Mouse (Mus musculus): ENCODE data around the gene Acsl4.

Acsl4 gene

GRCm38 (mm10) chrX:142379894-142380293 lies 10.4 kb downstream of the Acsl4 start:
- no peaks in the 10 kb centered on the region for H3K27me3 ChIP-seq (ENCODE audit: control insufficient read depth, insufficient read depth, low read length, poor library complexity, severe bottlenecking)
- peak; percentile 22 for DNase-seq (ENCODE audit: low read depth, low spot score)

GRCm38 (mm10) chrX:142378048-142378447 lies 12.3 kb downstream of the Acsl4 start:
- DNase-seq (ENCODE audit: low read depth, low spot score), result peak; percentile 12
- Histone ChIP-seq H3K36me3 (ENCODE audit: control insufficient read depth, insufficient read depth, low read length, poor library complexity, severe bottlenecking) (no peaks in the 10 kb centered on the region), H3K27me3 (ENCODE audit: control insufficient read depth, insufficient read depth, low read length, poor library complexity, severe bottlenecking) (no peaks in the 10 kb centered on the region)

More at GRCm38 (mm10) chrX:142379894-142380293, 10.4 kb downstream of the Acsl4 start:
- no peaks in the 10 kb centered on the region for H3K36me3 ChIP-seq (ENCODE audit: control insufficient read depth, insufficient read depth, low read length, poor library complexity, severe bottlenecking)

- Histone ChIP-seq H3K36me3 (ENCODE audit: control insufficient read depth, insufficient read depth, low read length, poor library complexity, severe bottlenecking) (no peaks in the 10 kb centered on the region), H3K27me3 (ENCODE audit: control insufficient read depth, insufficient read depth, low read length, poor library complexity, severe bottlenecking) (no peaks in the 10 kb centered on the region)
- no peak for DNase-seq (ENCODE audit: low read depth, low spot score)
Measured at GRCm38 (mm10) chrX:142377358-142377757, 13.0 kb downstream of the Acsl4 start.

GRCm38 (mm10) chrX:142376747-142377146 lies 13.6 kb downstream of the Acsl4 start:
- no peak for DNase-seq (ENCODE audit: low read depth, low spot score)
- no peaks in the 10 kb centered on the region for H3K36me3 ChIP-seq (ENCODE audit: control insufficient read depth, insufficient read depth, low read length, poor library complexity, severe bottlenecking)
- H3K27me3 ChIP-seq (ENCODE audit: control insufficient read depth, insufficient read depth, low read length, poor library complexity, severe bottlenecking), result no peaks in the 10 kb centered on the region

GRCm38 (mm10) chrX:142375519-142375918 lies 14.8 kb downstream of the Acsl4 start:
- Histone ChIP-seq H3K36me3 (ENCODE audit: control insufficient read depth, insufficient read depth, low read length, poor library complexity, severe bottlenecking) (no peaks in the 10 kb centered on the region), H3K27me3 (ENCODE audit: control insufficient read depth, insufficient read depth, low read length, poor library complexity, severe bottlenecking) (no peaks in the 10 kb centered on the region)
- no peak for DNase-seq (ENCODE audit: low read depth, low spot score)

- no peaks in the 10 kb centered on the region for H3K27me3 ChIP-seq (ENCODE audit: control insufficient read depth, insufficient read depth, low read length, poor library complexity, severe bottlenecking)
- DNase-seq (ENCODE audit: low read depth, low spot score), result peak; percentile 73
- no peaks in the 10 kb centered on the region for H3K36me3 ChIP-seq (ENCODE audit: control insufficient read depth, insufficient read depth, low read length, poor library complexity, severe bottlenecking)
Measured at GRCm38 (mm10) chrX:142372393-142372792, 17.9 kb downstream of the Acsl4 start.

GRCm38 (mm10) chrX:142369935-142370334 lies 20.4 kb downstream of the Acsl4 start:
- DNase-seq (ENCODE audit: low read depth, low spot score), result peak; percentile 38
- H3K27me3 ChIP-seq (ENCODE audit: control insufficient read depth, insufficient read depth, low read length, poor library complexity, severe bottlenecking), result no peaks in the 10 kb centered on the region
- H3K36me3 ChIP-seq (ENCODE audit: control insufficient read depth, insufficient read depth, low read length, poor library complexity, severe bottlenecking), result no peaks in the 10 kb centered on the region

- no peaks in the 10 kb centered on the region for H3K27me3 ChIP-seq (ENCODE audit: control insufficient read depth, insufficient read depth, low read length, poor library complexity, severe bottlenecking)
- DNase-seq (ENCODE audit: low read depth, low spot score), result no peak
- no peaks in the 10 kb centered on the region for H3K36me3 ChIP-seq (ENCODE audit: control insufficient read depth, insufficient read depth, low read length, poor library complexity, severe bottlenecking)
Measured at GRCm38 (mm10) chrX:142363882-142364281, 26.5 kb downstream of the Acsl4 start.

GRCm38 (mm10) chrX:142359031-142359430 lies 31.3 kb downstream of the Acsl4 start:
- DNase-seq (ENCODE audit: low read depth, low spot score), result no peak
- no peaks in the 10 kb centered on the region for H3K27me3 ChIP-seq (ENCODE audit: control insufficient read depth, insufficient read depth, low read length, poor library complexity, severe bottlenecking)
- no peaks in the 10 kb centered on the region for H3K36me3 ChIP-seq (ENCODE audit: control insufficient read depth, insufficient read depth, low read length, poor library complexity, severe bottlenecking)

- no peak for DNase-seq (ENCODE audit: low read depth, low spot score)
- no peaks in the 10 kb centered on the region for H3K36me3 ChIP-seq (ENCODE audit: control insufficient read depth, insufficient read depth, low read length, poor library complexity, severe bottlenecking)
- no peaks in the 10 kb centered on the region for H3K27me3 ChIP-seq (ENCODE audit: control insufficient read depth, insufficient read depth, low read length, poor library complexity, severe bottlenecking)
Measured at GRCm38 (mm10) chrX:142358427-142358826, 31.9 kb downstream of the Acsl4 start.

GRCm38 (mm10) chrX:142336207-142336606 lies 54.1 kb downstream of the Acsl4 start:
- DNase-seq (ENCODE audit: low read depth, low spot score), result no peak
- no peaks in the 10 kb centered on the region for H3K27me3 ChIP-seq (ENCODE audit: control insufficient read depth, insufficient read depth, low read length, poor library complexity, severe bottlenecking)
- H3K36me3 ChIP-seq (ENCODE audit: control insufficient read depth, insufficient read depth, low read length, poor library complexity, severe bottlenecking), result no peaks in the 10 kb centered on the region

GRCm38 (mm10) chrX:142335502-142335901 lies 54.8 kb downstream of the Acsl4 start:
- H3K36me3 ChIP-seq (ENCODE audit: control insufficient read depth, insufficient read depth, low read length, poor library complexity, severe bottlenecking), result no peaks in the 10 kb centered on the region
- DNase-seq (ENCODE audit: low read depth, low spot score), result no peak
- H3K27me3 ChIP-seq (ENCODE audit: control insufficient read depth, insufficient read depth, low read length, poor library complexity, severe bottlenecking), result no peaks in the 10 kb centered on the region

GRCm38 (mm10) chrX:142325760-142326159 lies 64.6 kb downstream of the Acsl4 start:
- DNase-seq (ENCODE audit: low read depth, low spot score), result peak; percentile 8
- Histone ChIP-seq H3K27me3 (ENCODE audit: control insufficient read depth, insufficient read depth, low read length, poor library complexity, severe bottlenecking) (no peaks in the 10 kb centered on the region), H3K36me3 (ENCODE audit: control insufficient read depth, insufficient read depth, low read length, poor library complexity, severe bottlenecking) (no peaks in the 10 kb centered on the region; the same call in 1 of the 2 replicates)

- Histone ChIP-seq H3K36me3 (ENCODE audit: control insufficient read depth, insufficient read depth, low read length, poor library complexity, severe bottlenecking) (no peaks in the 10 kb centered on the region), H3K27me3 (ENCODE audit: control insufficient read depth, insufficient read depth, low read length, poor library complexity, severe bottlenecking) (no peaks in the 10 kb centered on the region)
- DNase-seq (ENCODE audit: low read depth, low spot score), result no peak
Measured at GRCm38 (mm10) chrX:142316106-142316505, 74.2 kb downstream of the Acsl4 start.

- H3K36me3 ChIP-seq (ENCODE audit: control insufficient read depth, insufficient read depth, low read length, poor library complexity, severe bottlenecking), result no peaks in the 10 kb centered on the region
- H3K27me3 ChIP-seq (ENCODE audit: control insufficient read depth, insufficient read depth, low read length, poor library complexity, severe bottlenecking), result no peaks in the 10 kb centered on the region
- no peak for DNase-seq (ENCODE audit: low read depth, low spot score)
Measured at GRCm38 (mm10) chrX:142315270-142315669, 75.1 kb downstream of the Acsl4 start.

GRCm38 (mm10) chrX:142314307-142315024 lies 75.9 kb downstream of the Acsl4 start:
- peak; percentile 45 for DNase-seq (ENCODE audit: low read depth, low spot score)
- no peaks in the 10 kb centered on the region for H3K36me3 ChIP-seq (ENCODE audit: control insufficient read depth, insufficient read depth, low read length, poor library complexity, severe bottlenecking)
- H3K27me3 ChIP-seq (ENCODE audit: control insufficient read depth, insufficient read depth, low read length, poor library complexity, severe bottlenecking), result no peaks in the 10 kb centered on the region

Measured in splenic B cell, adult 2 months (primary cell).